Mouse (Mus musculus): Measurements from ENCODE around the gene Htr3b.

Gene Htr3b

GRCm38 (mm10) chr9:48916011-48916788 lies 48.6 kb downstream of the Htr3b start:
- DNase-seq (ENCODE audit: low read depth), result no peak

- DNase-seq (ENCODE audit: low read depth), result no peak
Observed at GRCm38 (mm10) chr9:48910885-48911537, 53.8 kb downstream of the Htr3b start, which contains the start of gene Htr3a. Gene Htr3a, minus strand, starts transcription at chr9:48911099.

- DNase-seq (ENCODE audit: low read depth), result no peak
Observed at GRCm38 (mm10) chr9:48904421-48904820, 60.4 kb downstream of the Htr3b start.

GRCm38 (mm10) chr9:48903766-48904165 lies 61.0 kb downstream of the Htr3b start:
- DNase-seq (ENCODE audit: low read depth), result no peak

GRCm38 (mm10) chr9:48898551-48898950 lies 66.2 kb downstream of the Htr3b start:
- no peak for DNase-seq (ENCODE audit: low read depth)

GRCm38 (mm10) chr9:48895819-48896536 lies 68.8 kb downstream of the Htr3b start:
- no peak for DNase-seq (ENCODE audit: low read depth)

- DNase-seq (ENCODE audit: low read depth), result no peak
Observed at GRCm38 (mm10) chr9:48894755-48895154, 70.0 kb downstream of the Htr3b start.

GRCm38 (mm10) chr9:48893986-48894385 lies 70.8 kb downstream of the Htr3b start:
- DNase-seq (ENCODE audit: low read depth), result peak; percentile 22

GRCm38 (mm10) chr9:48889093-48889492 lies 75.7 kb downstream of the Htr3b start:
- DNase-seq (ENCODE audit: low read depth), result no peak

Measured in fibroblast of lung, adult 2 months (primary cell).